Mouse (Mus musculus) small intestine, adult 2 months (tissue): Measurements from ENCODE around the gene Flywch1.
A peak's percentile ranks its signal among the peaks of the same experiment; 100 is the strongest.

Experiments
- CTCF ChIP-seq: fragments of 200-500 bp; IDR thresholded peaks from 2 replicates; pipeline ENCODE4 v1.5.1; 2012; ENCODE audit warnings: low read depth, mild to moderate bottlenecking, control low read depth, inconsistent platforms, low read length, moderate library complexity, mixed read lengths; ENCODE audit not compliant: insufficient replicate concordance, insufficient read length; ENCODE audit errors: extremely low read depth
- POLR2A ChIP-seq: fragments of 200-500 bp; IDR thresholded peaks from 2 replicates; pipeline ENCODE4 v1.6.1; 2012; ENCODE audit warnings: low read depth, mild to moderate bottlenecking, control low read depth, inconsistent platforms, low read length, moderate library complexity

DNA sequence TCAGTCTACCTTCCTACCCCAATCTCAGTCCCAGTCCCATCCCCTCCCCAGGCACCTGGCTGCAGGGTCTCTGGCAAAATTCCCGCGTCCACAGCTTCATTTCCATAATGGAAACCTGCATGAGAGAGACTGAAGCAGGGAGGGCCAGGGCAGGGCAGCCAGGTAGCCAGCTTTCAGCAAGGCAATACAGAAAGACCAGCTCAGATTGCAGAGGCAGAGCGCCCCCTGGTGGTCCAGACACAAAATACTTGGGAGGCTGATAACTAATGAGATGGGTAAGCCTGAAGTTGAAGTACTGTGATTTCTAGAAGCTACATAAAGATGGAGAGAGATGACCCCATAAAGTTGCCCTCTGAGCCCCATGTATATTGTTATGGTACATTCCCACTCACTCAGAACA is 65.2 kb downstream of the Flywch1 start:
- TF ChIP-seq POLR2A (no peak), CTCF (peak; percentile 95)
